Mouse (Mus musculus) midbrain, embryonic 13.5 days (tissue): ENCODE data around the gene Bud31. TPM values are rescaled to one million over a fixed set of nuclear protein-coding genes. Genes with fewer than 3 reads are reported as not detected.
"Not testable (repeated sequence)": the region's sequence is repeated elsewhere in the genome, so short reads cannot be mapped to it uniquely, and the experiment has no call there.

Experiments
- ATAC-seq: fragments of 200-750 bp; cut with Nextera tagmentation; 2 replicates; pipeline ENCODE4 v1.8.0; 2017; ENCODE audit warnings: mild to moderate bottlenecking, moderate TSS enrichment, moderate library complexity
- H3K27ac ChIP-seq: fragments of 300-500 bp; sonication (generic); 2 replicates; pipeline ENCODE4 v1.5.1; 2015; ENCODE audit warnings: inconsistent platforms, mild to moderate bottlenecking, moderate library complexity
- H3K27me3 ChIP-seq: fragments of 300-500 bp; sonication (generic); 2 replicates; pipeline ENCODE4 v1.6.1; 2015; ENCODE audit warnings: mild to moderate bottlenecking, inconsistent platforms
- H3K36me3 ChIP-seq: fragments of 300-500 bp; sonication (generic); 2 replicates; pipeline ENCODE4 v1.6.1; 2015; ENCODE audit warnings: mild to moderate bottlenecking, inconsistent platforms
- H3K4me1 ChIP-seq: fragments of 300-500 bp; sonication (generic); replicated peaks from 2 replicates; pipeline ENCODE4 v1.6.1; 2015; ENCODE audit warnings: inconsistent platforms
- H3K4me2 ChIP-seq: fragments of 300-500 bp; sonication (generic); replicated peaks from 2 replicates; pipeline ENCODE4 v1.6.1; 2015; ENCODE audit warnings: moderate library complexity, mild to moderate bottlenecking, inconsistent platforms
- H3K4me3 ChIP-seq: fragments of 300-500 bp; sonication (generic); replicated peaks from 2 replicates; pipeline ENCODE4 v1.5.1; 2015; ENCODE audit warnings: mild to moderate bottlenecking, inconsistent platforms
- H3K9ac ChIP-seq: fragments of 300-500 bp; sonication (generic); replicated peaks from 2 replicates; pipeline ENCODE4 v1.6.1; 2015; ENCODE audit warnings: mild to moderate bottlenecking, inconsistent platforms
- H3K9me3 ChIP-seq: fragments of 300-500 bp; sonication (generic); 2 replicates; pipeline ENCODE4 v1.6.1; 2016; ENCODE audit warnings: mild to moderate bottlenecking, inconsistent platforms
- WGBS: fragments of 180-500 bp; shearing (Covaris S2); methylation state at CpG from one replicate; pipeline ENCODE4 v1.1.7; 2015; 5-methylcytosine and 5-hydroxymethylcytosine counted together
- polyA plus RNA-seq: library from polyadenylated mRNA; unstranded; fragments of >200 nt; fragmentation: Nextera tagmentation; extraction: Ambion mirVana; gene quantifications from 2 replicates; pipeline ENCODE4 v1.2.1, GENCODE M21; 2015

Gene Bud31
- polyA plus RNA-seq, 1 experiment from 2014 or later = 228 TPM

DNA sequence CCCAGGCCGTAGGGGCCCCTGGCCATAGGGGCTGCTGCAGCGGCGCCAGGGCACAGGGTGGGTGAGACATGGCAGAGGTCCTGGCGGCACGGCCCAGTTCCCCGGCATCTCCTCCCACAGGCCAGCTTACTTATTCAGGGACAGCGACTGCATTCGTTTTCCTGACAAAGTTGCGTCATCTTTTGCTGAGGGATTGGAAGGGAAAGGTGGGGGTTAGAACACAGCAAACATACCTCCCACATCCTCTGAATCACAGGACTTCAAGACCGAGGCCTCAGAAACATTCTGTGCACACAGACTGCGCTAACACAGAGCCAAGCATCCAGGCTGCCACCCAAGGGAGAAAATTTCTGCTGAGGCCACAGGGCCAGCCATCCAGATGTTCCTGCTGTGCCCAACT is 10.0 kb upstream of the Bud31 start:
- no peak overlapping the region for H3K27ac ChIP-seq
- no peak for ATAC-seq
- no peaks in the 10 kb centered on the region for H3K9me3 ChIP-seq
- no peaks in the 10 kb centered on the region for H3K4me1 ChIP-seq
- 94% methylated on average over 11 of the region's 11 CpGs for WGBS
- peaks cover 96% of the 10 kb centered on the region for H3K36me3 ChIP-seq
- H3K4me2 ChIP-seq = no peak overlapping the region
- no peak overlapping the region for H3K9ac ChIP-seq
- H3K27me3 ChIP-seq = no peaks in the 10 kb centered on the region
- no peak overlapping the region for H3K4me3 ChIP-seq

DNA sequence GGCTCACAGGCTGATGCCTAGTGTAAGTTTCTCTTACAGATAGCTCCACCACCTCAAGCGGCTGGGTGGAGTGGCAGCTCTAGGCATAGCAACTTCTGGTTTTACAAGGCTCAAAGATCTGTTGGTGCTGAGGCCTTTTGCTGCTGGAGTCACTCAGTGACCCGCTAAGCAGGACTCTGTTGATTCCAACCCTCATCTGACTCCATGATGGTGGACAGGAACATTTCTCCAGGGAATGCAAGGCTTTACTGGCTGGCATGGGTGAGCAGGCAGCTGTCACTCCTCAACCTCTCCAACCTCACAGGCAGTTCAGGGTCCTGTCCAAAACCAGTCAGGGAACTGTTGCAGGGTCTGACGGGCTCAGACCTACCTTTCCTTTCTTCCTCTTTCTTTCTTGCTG is 9.2 kb upstream of the Bud31 start:
- no peaks in the 10 kb centered on the region for H3K4me1 ChIP-seq
- H3K9me3 ChIP-seq = no peaks in the 10 kb centered on the region
- peaks cover 96% of the 10 kb centered on the region for H3K36me3 ChIP-seq
- H3K27me3 ChIP-seq = no peaks in the 10 kb centered on the region
- no peak overlapping the region for H3K27ac ChIP-seq
- H3K9ac ChIP-seq = no peak overlapping the region
- whole genome bisulfite sequencing = 91% methylated on average over 3 of the region's 3 CpGs
- no peak overlapping the region for H3K4me3 ChIP-seq
- H3K4me2 ChIP-seq = no peak overlapping the region
- no peak for ATAC-seq

DNA sequence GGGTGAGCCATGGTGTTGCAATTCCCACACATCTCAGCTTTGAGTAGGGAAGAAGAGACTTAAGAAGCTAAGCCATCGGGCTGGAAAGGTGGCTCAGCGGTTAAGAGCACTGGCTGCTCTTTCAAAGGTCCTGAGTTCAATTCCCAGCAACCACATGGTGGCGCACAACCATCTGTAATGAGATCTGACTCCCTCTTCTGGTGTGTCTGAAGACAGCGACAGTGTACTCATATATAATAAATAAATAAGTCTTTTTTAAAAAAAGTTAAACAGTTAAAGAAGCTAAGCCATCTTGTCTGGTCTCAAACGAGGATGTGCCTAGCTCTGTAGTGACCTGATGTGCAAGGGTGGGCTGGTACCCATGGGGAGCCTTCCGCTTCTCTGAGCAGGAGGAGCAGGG is 6.9 kb upstream of the Bud31 start:
- H3K36me3 ChIP-seq = peaks cover 88% of the 10 kb centered on the region
- not testable (repeated sequence) for H3K27ac ChIP-seq, H3K9ac ChIP-seq, ATAC-seq, H3K9me3 ChIP-seq, H3K4me3 ChIP-seq, H3K4me2 ChIP-seq, H3K27me3 ChIP-seq
- 89% methylated on average over 6 of the region's 6 CpGs for WGBS
- peaks cover 14% of the 10 kb centered on the region for H3K4me1 ChIP-seq

DNA sequence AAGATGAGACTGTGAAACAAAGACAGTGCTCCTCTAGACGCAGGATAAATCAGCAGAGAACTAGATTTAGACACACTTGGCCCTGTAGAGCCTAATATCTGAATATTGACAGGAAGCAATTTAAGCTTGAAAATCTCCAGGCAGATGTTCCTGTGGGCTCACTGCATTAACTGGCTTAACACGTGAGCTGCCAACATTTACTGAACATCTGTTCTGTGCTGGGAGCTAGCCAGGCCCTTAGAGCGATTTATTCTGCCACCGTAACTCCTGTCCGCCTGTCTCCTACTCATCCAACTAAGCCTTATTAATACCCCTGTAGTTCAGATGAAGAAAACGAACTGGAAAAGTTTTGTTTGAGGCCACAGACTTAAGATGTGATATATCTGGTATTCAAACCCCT is 1.3 kb upstream of the Bud31 start:
- no peaks in the 10 kb centered on the region for H3K27me3 ChIP-seq
- H3K9ac ChIP-seq = peak overlapping the region; percentile 94
- WGBS = 16% methylated on average over 6 of the region's 6 CpGs
- H3K27ac ChIP-seq = 0 out of 2 replicates have a peak overlapping the region, but pooled peaks have one; percentile 87
- H3K4me1 ChIP-seq = peaks cover 39% of the 10 kb centered on the region
- no peak for ATAC-seq
- peak overlapping the region; percentile 89 for H3K4me3 ChIP-seq
- peak overlapping the region; percentile 97 for H3K4me2 ChIP-seq
- peaks cover 58% of the 10 kb centered on the region for H3K36me3 ChIP-seq
- no peaks in the 10 kb centered on the region for H3K9me3 ChIP-seq

DNA sequence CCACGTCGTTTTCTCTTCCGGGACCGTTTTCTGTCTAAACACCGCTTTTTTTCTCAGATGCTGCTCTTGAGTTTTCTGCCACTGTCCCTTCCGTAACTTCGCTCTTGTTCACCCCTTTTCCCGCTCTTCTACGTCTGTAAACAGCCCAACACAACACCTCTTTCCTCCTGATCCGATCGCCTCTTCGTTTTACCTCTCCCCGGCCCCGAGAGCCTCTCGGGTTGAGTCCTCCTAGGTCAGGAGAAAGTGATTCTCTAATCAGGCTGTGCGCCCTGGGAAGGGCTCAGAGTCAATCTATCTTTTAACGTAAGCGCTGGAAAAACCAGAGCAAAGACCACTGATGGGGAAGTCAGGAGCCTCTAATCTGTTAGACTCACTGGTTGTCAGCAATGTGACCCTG is 449 bp downstream of the Bud31 start:
- H3K4me3 ChIP-seq = peak overlapping the region; percentile 89
- H3K27ac ChIP-seq = peak overlapping the region; percentile 87
- WGBS = 1% methylated on average over 18 of the region's 18 CpGs
- peaks cover 39% of the 10 kb centered on the region for H3K4me1 ChIP-seq
- H3K9ac ChIP-seq = peak overlapping the region; percentile 94
- H3K36me3 ChIP-seq = peaks cover 58% of the 10 kb centered on the region
- H3K9me3 ChIP-seq = no peaks in the 10 kb centered on the region
- no peaks in the 10 kb centered on the region for H3K27me3 ChIP-seq
- peak; percentile 12; the same call in 1 of the 2 replicates for ATAC-seq
- H3K4me2 ChIP-seq = peak overlapping the region; percentile 97

DNA sequence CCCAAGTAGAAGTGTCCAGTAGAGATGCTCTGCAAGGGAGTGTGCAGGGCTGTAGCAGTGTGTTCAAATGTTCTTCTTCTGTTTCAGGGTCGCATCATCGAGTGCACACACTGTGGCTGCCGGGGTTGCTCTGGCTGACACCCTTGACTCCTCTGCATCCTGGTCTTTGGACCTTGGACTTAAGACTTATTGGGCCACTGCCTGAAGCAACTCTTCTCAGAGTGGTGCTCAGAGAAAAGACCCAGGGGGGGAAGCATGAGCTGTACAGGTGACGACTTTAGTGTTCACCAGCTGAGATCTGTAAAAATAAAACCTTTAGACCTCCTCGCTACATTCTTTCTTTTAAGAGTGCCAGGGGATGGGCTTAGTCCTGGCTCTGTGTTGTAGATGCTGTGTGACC is 7.6 kb downstream of the Bud31 start:
- Histone ChIP-seq H3K4me3 (no peak overlapping the region), H3K27me3 (no peaks in the 10 kb centered on the region), H3K36me3 (peaks cover 99% of the 10 kb centered on the region), H3K27ac (no peak overlapping the region), H3K9me3 (no peaks in the 10 kb centered on the region), H3K4me2 (no peak overlapping the region), H3K4me1 (no peaks in the 10 kb centered on the region), H3K9ac (no peak overlapping the region)
- ATAC-seq = no peak
- 95% methylated on average over 5 of the region's 5 CpGs for WGBS

DNA sequence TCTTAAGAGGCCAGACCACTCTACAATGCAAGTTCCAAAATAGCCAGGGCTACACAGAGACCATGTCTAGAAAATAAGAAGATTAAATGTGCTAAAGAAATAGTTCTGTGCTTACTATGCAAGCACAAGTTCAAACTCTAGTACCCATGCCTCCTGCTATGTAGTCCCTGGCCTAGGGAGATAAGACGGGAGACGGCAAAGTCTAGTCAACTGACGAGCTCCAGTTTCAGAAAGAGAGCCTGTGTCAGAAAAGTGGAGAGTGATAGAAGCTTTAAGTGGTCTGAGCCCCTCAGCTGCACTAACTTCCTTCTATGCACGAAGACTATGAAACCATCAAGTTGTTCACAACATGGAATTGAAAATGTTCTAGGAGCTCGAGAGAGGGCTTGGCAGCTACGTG is 9.1 kb downstream of the Bud31 start:
- 90% methylated on average over 6 of the region's 6 CpGs for WGBS
- Histone ChIP-seq H3K4me2 (no peak overlapping the region), H3K27me3 (no peaks in the 10 kb centered on the region), H3K27ac (no peak overlapping the region), H3K9ac (no peak overlapping the region), H3K36me3 (peaks cover 99% of the 10 kb centered on the region), H3K4me3 (no peak overlapping the region), H3K4me1 (no peaks in the 10 kb centered on the region), H3K9me3 (no peaks in the 10 kb centered on the region)
- ATAC-seq = no peak

DNA sequence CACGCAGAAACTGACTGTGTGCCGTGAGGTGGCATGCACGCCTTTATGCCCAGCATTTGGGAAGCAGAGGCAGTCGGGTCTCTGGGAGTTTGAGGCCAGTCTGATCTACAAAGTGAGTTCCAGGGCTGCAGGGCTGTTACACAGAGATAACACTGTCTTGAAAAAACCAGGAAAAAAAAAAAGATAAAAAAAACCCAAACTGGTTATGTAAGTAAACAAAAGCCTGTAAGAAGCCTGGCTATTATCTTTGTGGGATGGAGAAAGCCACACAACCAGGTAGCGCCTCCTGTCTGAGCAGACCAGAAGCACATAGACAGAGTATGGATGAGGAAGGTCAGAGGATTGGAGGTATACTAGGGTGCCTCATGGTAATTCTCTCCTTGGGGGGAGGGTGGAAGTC is 12.5 kb downstream of the Bud31 start:
- H3K27ac ChIP-seq = no peak overlapping the region
- no peaks in the 10 kb centered on the region for H3K4me1 ChIP-seq
- H3K4me3 ChIP-seq = no peak overlapping the region
- peaks cover 94% of the 10 kb centered on the region for H3K36me3 ChIP-seq
- no peaks in the 10 kb centered on the region for H3K27me3 ChIP-seq
- H3K4me2 ChIP-seq = no peak overlapping the region
- WGBS = 93% methylated on average over 5 of the region's 5 CpGs
- ATAC-seq = no peak
- no peak overlapping the region for H3K9ac ChIP-seq
- H3K9me3 ChIP-seq = no peaks in the 10 kb centered on the region

DNA sequence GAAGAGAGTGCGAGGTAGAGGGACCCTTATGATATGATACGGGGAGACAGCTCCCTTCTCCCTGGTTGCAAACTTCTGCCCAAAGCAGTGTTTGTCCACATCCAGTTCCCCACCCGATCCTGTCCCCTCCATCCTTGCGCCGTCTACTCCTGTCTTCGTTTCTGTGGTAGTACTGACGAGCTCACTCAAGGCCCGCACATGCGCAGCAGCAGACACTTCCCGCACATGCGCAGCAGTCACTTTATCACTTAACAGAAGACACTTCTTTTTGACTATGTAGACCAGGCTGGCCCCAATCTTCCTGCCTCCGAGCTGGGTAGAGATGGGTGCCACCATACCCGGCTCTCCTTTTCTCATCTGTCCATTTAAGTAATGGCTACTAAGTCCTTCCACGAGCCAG is 21.2 kb downstream of the Bud31 start:
- Histone ChIP-seq H3K4me3 (no peak overlapping the region), H3K27ac (no peak overlapping the region), H3K4me1 (peaks cover 8% of the 10 kb centered on the region), H3K9me3 (no peaks in the 10 kb centered on the region), H3K36me3 (peaks cover 78% of the 10 kb centered on the region), H3K4me2 (no peak overlapping the region), H3K27me3 (no peaks in the 10 kb centered on the region), H3K9ac (no peak overlapping the region)
- no peak for ATAC-seq
- 96% methylated on average over 14 of the region's 14 CpGs for WGBS

DNA sequence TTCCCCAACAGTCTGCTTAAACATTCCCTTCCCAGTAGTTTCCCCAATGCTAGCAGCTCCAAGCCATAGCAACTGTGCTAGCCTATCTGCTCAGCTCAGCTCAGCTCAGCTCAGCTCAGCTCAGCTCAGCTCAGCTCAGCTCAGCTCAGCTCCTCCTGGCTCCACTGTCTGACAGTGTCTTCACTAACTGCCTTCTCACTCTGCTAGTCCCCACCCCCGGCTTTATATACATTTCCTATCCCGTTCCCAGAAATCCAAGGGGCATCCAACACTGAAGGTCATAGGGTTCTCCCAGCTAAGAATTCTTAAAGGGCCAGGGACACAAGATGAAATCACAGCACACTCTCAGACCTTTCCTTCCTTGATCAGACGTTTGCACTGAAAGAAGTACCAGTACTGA is 24.5 kb downstream of the Bud31 start:
- 73% methylated on average over 3 of the region's 3 CpGs for WGBS
- peaks cover 27% of the 10 kb centered on the region for H3K4me1 ChIP-seq
- H3K36me3 ChIP-seq = peaks cover 47% of the 10 kb centered on the region
- H3K9me3 ChIP-seq = no peaks in the 10 kb centered on the region
- no peak overlapping the region for H3K27ac ChIP-seq
- no peak for ATAC-seq
- H3K4me3 ChIP-seq = no peak overlapping the region
- no peaks in the 10 kb centered on the region for H3K27me3 ChIP-seq
- no peak overlapping the region for H3K4me2 ChIP-seq
- no peak overlapping the region for H3K9ac ChIP-seq

DNA sequence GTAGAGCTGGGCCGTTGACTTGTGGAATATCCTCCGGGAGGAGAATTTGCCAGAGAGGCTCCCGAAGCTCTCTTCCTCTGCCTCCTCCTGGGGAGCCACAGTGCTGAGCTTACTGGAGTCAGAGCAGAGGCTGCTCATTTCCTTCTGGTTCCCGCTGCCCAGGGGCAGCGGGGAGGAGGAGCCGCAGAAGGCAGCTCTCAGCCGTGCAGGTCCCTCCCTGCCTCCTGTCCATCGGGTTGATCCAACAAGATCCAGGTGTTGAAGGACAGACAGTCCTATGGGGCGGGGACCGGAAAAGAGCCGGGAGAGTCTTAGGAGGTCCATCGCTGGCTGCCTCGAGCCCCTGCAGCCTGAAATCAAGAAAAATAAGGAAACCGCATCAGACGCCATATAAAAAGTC is 25.0 kb downstream of the Bud31 start:
- no peaks in the 10 kb centered on the region for H3K27me3 ChIP-seq
- H3K9me3 ChIP-seq = no peaks in the 10 kb centered on the region
- no peak overlapping the region for H3K9ac ChIP-seq
- ATAC-seq = no peak
- H3K4me3 ChIP-seq = 0 out of 2 replicates have a peak overlapping the region, but pooled peaks have one; percentile 6
- H3K36me3 ChIP-seq = peaks cover 45% of the 10 kb centered on the region
- peaks cover 27% of the 10 kb centered on the region for H3K4me1 ChIP-seq
- WGBS = 88% methylated on average over 15 of the region's 15 CpGs
- no peak overlapping the region for H3K4me2 ChIP-seq
- no peak overlapping the region for H3K27ac ChIP-seq

DNA sequence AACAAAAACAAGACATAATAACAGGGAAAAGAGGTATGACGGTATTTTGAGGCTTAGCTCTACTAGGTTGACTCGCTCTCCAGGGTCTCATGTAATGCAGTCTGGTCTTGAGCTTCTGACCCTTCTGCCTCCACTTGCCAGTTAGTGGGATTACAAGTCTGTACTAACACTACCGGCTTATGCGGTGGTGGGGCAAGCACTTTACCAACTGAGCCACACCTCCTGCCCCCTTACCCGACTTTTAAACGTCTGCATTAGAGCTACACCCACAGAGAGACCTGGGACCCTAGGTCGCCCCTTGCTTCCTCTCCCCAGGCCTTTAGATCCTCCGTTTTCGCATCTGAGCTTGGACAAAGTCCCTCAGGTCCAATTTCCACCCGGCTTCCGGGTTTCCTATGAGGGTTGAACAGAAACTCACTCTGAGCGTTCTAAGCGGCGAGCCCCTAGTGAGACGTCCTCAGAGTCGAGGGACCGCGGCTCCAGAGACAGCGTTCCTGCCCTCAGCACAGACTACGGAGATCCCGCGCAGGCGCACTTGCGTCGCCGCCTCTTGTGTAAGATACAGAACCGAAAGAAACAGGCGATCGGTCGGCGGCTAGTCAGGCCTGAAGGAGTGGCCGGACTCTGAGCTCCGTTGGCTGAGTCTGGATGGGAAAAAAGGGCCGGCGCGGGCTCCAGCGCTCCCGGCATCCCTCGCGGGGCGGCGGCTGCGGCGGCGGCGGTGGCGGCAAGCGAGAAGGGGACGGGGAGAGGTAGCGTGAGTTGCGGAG is 26.6 kb downstream of the Bud31 start, which contains the start of the genes Ptcd1 and Cpsf4:
Gene Ptcd1, minus strand, starts transcription at position 573 of the 770 bp plus-strand sequence.
Gene Cpsf4, plus strand, starts transcription at position 678 of the 770 bp plus-strand sequence.
- peak; percentile 96 for ATAC-seq
- Histone ChIP-seq H3K27me3 (no peaks in the 10 kb centered on the region), H3K27ac (peak within 1 kb of the TSS; percentile 81), H3K4me1 (peaks cover 27% of the 10 kb centered on the region), H3K9ac (peak within 1 kb of the TSS; percentile 93), H3K36me3 (peaks cover 45% of the 10 kb centered on the region), H3K4me3 (peak within 1 kb of the TSS; percentile 94), H3K4me2 (peak within 1 kb of the TSS; percentile 97), H3K9me3 (no peaks in the 10 kb centered on the region)
- WGBS = under 1% methylated on average over 51 of the region's 51 CpGs

DNA sequence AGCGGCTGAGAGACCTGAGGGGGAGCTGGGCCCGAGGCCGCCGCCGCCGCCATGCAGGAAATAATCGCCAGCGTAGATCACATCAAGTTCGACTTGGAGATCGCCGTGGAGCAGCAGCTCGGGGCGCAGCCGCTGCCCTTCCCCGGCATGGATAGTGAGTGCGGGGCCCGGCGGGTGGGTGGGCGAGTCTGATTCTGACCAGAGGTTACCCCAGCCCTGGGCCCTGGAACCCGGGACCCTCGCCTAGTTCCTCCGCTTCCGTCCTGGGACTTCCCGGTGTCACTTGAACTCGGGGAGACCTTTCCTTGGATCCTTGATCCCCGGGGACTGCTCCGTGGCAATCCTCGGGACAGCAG is 27.1 kb downstream of the Bud31 start:
- under 1% methylated on average over 23 of the region's 28 CpGs for WGBS
- peaks cover 27% of the 10 kb centered on the region for H3K4me1 ChIP-seq
- H3K4me2 ChIP-seq = peak overlapping the region; percentile 97
- H3K4me3 ChIP-seq = peak overlapping the region; percentile 94
- H3K27ac ChIP-seq = peak overlapping the region; percentile 68
- H3K9ac ChIP-seq = peak overlapping the region; percentile 93
- peaks cover 46% of the 10 kb centered on the region for H3K36me3 ChIP-seq
- no peaks in the 10 kb centered on the region for H3K9me3 ChIP-seq
- no peaks in the 10 kb centered on the region for H3K27me3 ChIP-seq
- ATAC-seq = peak; percentile 80
